Mouse (Mus musculus): ENCODE results near the gene Zfp799. TPM values are rescaled to one million over a fixed set of nuclear protein-coding genes. Genes with fewer than 3 reads are reported as not detected.

Zfp799 gene
- polyA plus RNA-seq, 1 experiment from 2014 or later, result 2.0 TPM

GRCm38 (mm10) chr17:32785656-32786055 is 44.4 kb downstream of the Zfp799 start:
- 92% methylated on average over 3 of the region's 3 CpGs for WGBS (ENCODE audit: insufficient replicate concordance)
- Histone ChIP-seq H3K4me3 (replicated peaks) (no peak overlapping the region), H3K4me2 (peak overlapping the region; percentile 18; the same call in 1 of the 2 replicates), H3K27ac (no peak overlapping the region), H3K36me3 (peaks cover 38% of the 10 kb centered on the region), H3K4me1 (replicated peaks) (peaks cover 22% of the 10 kb centered on the region), H3K9ac (no peak overlapping the region), H3K27me3 (no peaks in the 10 kb centered on the region), H3K9me3 (replicated peaks) (no peaks in the 10 kb centered on the region)
- DNase-seq (no peak), ATAC-seq (ENCODE audit: low read depth) (no peak)

DNA sequence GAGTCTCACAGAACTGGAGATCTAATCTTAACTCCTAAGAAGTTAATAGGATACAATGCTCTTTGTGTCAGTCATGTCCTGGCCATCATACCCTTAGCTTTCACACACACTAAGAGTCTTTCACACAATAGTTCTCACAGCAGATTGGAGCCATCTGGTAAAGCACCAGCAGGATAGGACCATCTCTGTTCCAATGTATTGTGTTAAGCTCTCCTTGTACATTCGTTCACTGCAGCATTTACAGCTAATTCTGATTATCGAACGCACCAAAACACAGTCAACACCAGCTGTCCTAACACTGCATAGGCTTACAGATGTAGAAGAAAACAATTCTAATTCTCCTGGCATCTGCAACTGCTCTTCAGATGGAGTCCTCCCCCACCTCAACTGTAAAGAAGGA is 52.5 kb downstream of the Zfp799 start:
- no peak for ATAC-seq (ENCODE audit: low read depth)
- Histone ChIP-seq H3K4me1 (replicated peaks) (peaks cover 7% of the 10 kb centered on the region; the same call in 1 of the 2 replicates), H3K27me3 (no peaks in the 10 kb centered on the region), H3K9ac (no peak overlapping the region), H3K4me3 (replicated peaks) (no peak overlapping the region), H3K36me3 (peaks cover 76% of the 10 kb centered on the region), H3K9me3 (replicated peaks) (no peaks in the 10 kb centered on the region), H3K27ac (no peak overlapping the region), H3K4me2 (no peak overlapping the region)
- 93% methylated on average over 3 of the region's 3 CpGs for WGBS (ENCODE audit: insufficient replicate concordance)
- no peak for DNase-seq

GRCm38 (mm10) chr17:32771213-32771612 is 58.8 kb downstream of the Zfp799 start:
- H3K4me3 ChIP-seq (replicated peaks), result no peak overlapping the region
- no peak for DNase-seq
- H3K4me2 ChIP-seq, result no peak overlapping the region
- no peak overlapping the region for H3K9ac ChIP-seq
- no peaks in the 10 kb centered on the region for H3K9me3 ChIP-seq (replicated peaks)
- H3K27me3 ChIP-seq, result no peaks in the 10 kb centered on the region
- no peak for ATAC-seq (ENCODE audit: low read depth)
- no peak overlapping the region for H3K27ac ChIP-seq
- no peaks in the 10 kb centered on the region for H3K4me1 ChIP-seq (replicated peaks)
- WGBS (ENCODE audit: insufficient replicate concordance), result 76% methylated on average over 1 of the region's 1 CpGs
- H3K36me3 ChIP-seq, result peaks cover 93% of the 10 kb centered on the region

DNA sequence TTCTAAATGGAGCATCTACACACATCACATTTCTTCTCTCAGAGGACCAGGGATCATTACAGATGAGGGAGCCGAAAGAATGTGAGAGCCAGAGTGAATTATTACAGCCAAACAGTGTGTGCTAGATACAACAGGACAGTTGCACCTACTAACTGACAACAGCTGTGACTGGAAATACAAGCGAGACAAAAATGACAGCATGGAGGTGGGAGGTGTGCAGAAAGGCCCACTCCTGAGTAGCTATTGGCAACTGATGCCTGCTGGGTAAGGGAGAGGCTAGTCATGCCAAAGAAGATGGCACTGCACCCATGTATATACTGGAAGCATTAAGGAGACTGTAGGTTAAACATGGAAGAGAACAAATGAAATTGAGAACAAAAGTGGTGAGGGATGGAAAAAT is 63.6 kb downstream of the Zfp799 start:
- H3K4me3 ChIP-seq (replicated peaks), result no peak overlapping the region
- H3K4me2 ChIP-seq, result no peak overlapping the region
- H3K36me3 ChIP-seq, result peaks cover 74% of the 10 kb centered on the region
- H3K9ac ChIP-seq, result no peak overlapping the region
- no peaks in the 10 kb centered on the region for H3K27me3 ChIP-seq
- H3K4me1 ChIP-seq (replicated peaks), result no peaks in the 10 kb centered on the region
- ATAC-seq (ENCODE audit: low read depth) (no peak), DNase-seq (no peak)
- H3K27ac ChIP-seq, result no peak overlapping the region
- 94% methylated on average over 2 of the region's 2 CpGs for WGBS (ENCODE audit: insufficient replicate concordance)
- no peaks in the 10 kb centered on the region for H3K9me3 ChIP-seq (replicated peaks)

Other genes with a start within 250 kb of the Zfp799 start
- not detected in 2 replicates for gene Cyp4f37, start 209.0 kb downstream of the Zfp799 start, polyA plus RNA-seq (2015; fragmentation: Nextera tagmentation; extraction: Ambion mirVana)
- gene Cyp4f40, start 171.4 kb downstream of the Zfp799 start, polyA plus RNA-seq (2015; fragmentation: Nextera tagmentation; extraction: Ambion mirVana), result not detected in 2 replicates
- gene Cyp4f15, start 144.6 kb downstream of the Zfp799 start, polyA plus RNA-seq (2015; fragmentation: Nextera tagmentation; extraction: Ambion mirVana), result 2.7 and 3.5 TPM in 2 replicates
- 10.1 and 12.4 TPM in 2 replicates for gene Zfp871, start 42.0 kb downstream of the Zfp799 start, polyA plus RNA-seq (2015; fragmentation: Nextera tagmentation; extraction: Ambion mirVana)
- gene Zfp811, start 20.3 kb downstream of the Zfp799 start, polyA plus RNA-seq (2015; fragmentation: Nextera tagmentation; extraction: Ambion mirVana), result 0.09 and 0.15 TPM in 2 replicates
- 1.9 and 2.0 TPM in 2 replicates for gene Zfp870, start 61.4 kb upstream of the Zfp799 start, polyA plus RNA-seq (2015; fragmentation: Nextera tagmentation; extraction: Ambion mirVana)
- not detected in 2 replicates for gene Cyp4f14, start 87.1 kb upstream of the Zfp799 start, polyA plus RNA-seq (2015; fragmentation: Nextera tagmentation; extraction: Ambion mirVana)
- gene Cyp4f13, start 117.1 kb upstream of the Zfp799 start, polyA plus RNA-seq (2015; fragmentation: Nextera tagmentation; extraction: Ambion mirVana), result 4.0 and 5.0 TPM in 2 replicates
- gene Zfp472, start 135.6 kb upstream of the Zfp799 start, polyA plus RNA-seq (2015; fragmentation: Nextera tagmentation; extraction: Ambion mirVana), result 6.4 and 6.5 TPM in 2 replicates
- 3.5 and 4.0 TPM in 2 replicates for gene Zfp952, start 162.9 kb upstream of the Zfp799 start, polyA plus RNA-seq (2015; fragmentation: Nextera tagmentation; extraction: Ambion mirVana)
- gene Zfp763, start 203.1 kb upstream of the Zfp799 start, polyA plus RNA-seq (2015; fragmentation: Nextera tagmentation; extraction: Ambion mirVana), result 2.7 and 3.3 TPM in 2 replicates
- gene 4921501E09Rik, start 237.8 kb upstream of the Zfp799 start, polyA plus RNA-seq (2015; fragmentation: Nextera tagmentation; extraction: Ambion mirVana), result not detected in 2 replicates